In genomic region chr8:24337635-24338034, GRCm38 (mm10) we compare ENCODE assay signal across 8 mouse cellular contexts.
DNase-seq lines count a peak whose midpoint lies in the region; ATAC-seq lines count a peak whose summit lies in the region.

No protein-coding gene starts in this region.

- H3K4me1 ChIP-seq in limb, embryonic 11.5 days (ENCODE audit: control insufficient read depth, insufficient read depth, low read length) = peaks cover 6% of the 10 kb centered on the region
- H3K4me1 ChIP-seq in limb, embryonic 10.5 days = peaks cover 26% of the 10 kb centered on the region

- no peaks in the 10 kb centered on the region for H3K36me3 ChIP-seq in limb, embryonic 11.5 days (ENCODE audit: control insufficient read depth, insufficient read depth, low read length)
- no peaks in the 10 kb centered on the region for H3K36me3 ChIP-seq in limb, embryonic 10.5 days

- no peak overlapping the region for H3K27ac ChIP-seq in limb, embryonic 11.5 days (replicated peaks; ENCODE audit: low read depth, low read length)
- no peak overlapping the region for H3K27ac ChIP-seq in limb, embryonic 10.5 days

- no peaks in the 10 kb centered on the region for H3K27me3 ChIP-seq in limb, embryonic 11.5 days (ENCODE audit: control insufficient read depth, insufficient read depth, low read length)
- no peaks in the 10 kb centered on the region for H3K27me3 ChIP-seq in limb, embryonic 10.5 days (ENCODE audit: low read depth, poor library complexity, severe bottlenecking)

- no peak overlapping the region for H3K4me2 ChIP-seq in limb, embryonic 11.5 days (ENCODE audit: low read depth, severe bottlenecking)

- H3K9me3 ChIP-seq in limb, embryonic 11.5 days (ENCODE audit: control insufficient read depth, low read length) = no peaks in the 10 kb centered on the region
- no peaks in the 10 kb centered on the region for H3K9me3 ChIP-seq in limb, embryonic 10.5 days (replicated peaks)

- no peak for ATAC-seq in limb, embryonic 11.5 days (ENCODE audit: insufficient number of reproducible peaks, low FRiP score, low TSS enrichment, low read depth)
- no peak for ATAC-seq in CD4-positive, CD25-positive, alpha-beta regulatory T cell, adult 4 months

- DNase-seq in adrenal gland, postnatal 14 days = peak; percentile 51
- no peak for DNase-seq in adrenal gland, adult 18-20 months (ENCODE audit: low spot score in 2 of 2)
- peak; percentile 35 for DNase-seq in limb, embryonic 11.5 days (ENCODE audit: low spot score)
- no peak for DNase-seq in limb, embryonic 10.5 days (ENCODE audit: low spot score)
- DNase-seq in frontal cortex, postnatal 36 days (ENCODE audit: low spot score in 2 of 2) = peak; percentile 17 to 24
- peak; percentile 23 to 42 for DNase-seq in lung, postnatal 4 days
- no peak for DNase-seq in yolk sac, embryonic 10.5 days (ENCODE audit: low spot score)

- H3K4me3 ChIP-seq in limb, embryonic 11.5 days (ENCODE audit: low read depth, low read length) = no peak overlapping the region
- H3K4me3 ChIP-seq in limb, embryonic 10.5 days = no peak overlapping the region

- H3K9ac ChIP-seq in limb, embryonic 11.5 days (ENCODE audit: low read length) = no peak overlapping the region

- 64% methylated on average over 6 of the region's 6 CpGs for WGBS in limb, embryonic 11.5 days
- WGBS in limb, embryonic 10.5 days = 54% methylated on average over 6 of the region's 6 CpGs

Comparison
In these comparisons a context has a peak if more than half of its experiments do, and no peak if none do; other contexts are left out.
1. DNase-seq: peak in adrenal gland, postnatal 14 days (single experiment), limb, embryonic 11.5 days (single experiment), frontal cortex, postnatal 36 days (2 of 2) and lung, postnatal 4 days (2 of 2); none in adrenal gland, adult 18-20 months (0 of 2), limb, embryonic 10.5 days (single experiment) and yolk sac, embryonic 10.5 days (single experiment).